Mouse (Mus musculus) cerebellum, adult 2 months (tissue): ENCODE results near the gene Iba57. TPM values are rescaled to one million over a fixed set of nuclear protein-coding genes. Genes with fewer than 3 reads are reported as not detected.

Experiments used
- DNase-seq, 2 experiments: peaks; one replicate each; pipeline ENCODE4 v3.0.0; 2021
- H3K27ac ChIP-seq: fragments of 200-500 bp; 2 replicates; pipeline ENCODE4 v1.5.1; 2012; ENCODE audit warnings: low read length, control low read depth, inconsistent platforms; ENCODE audit not compliant: insufficient read depth
- H3K27me3 ChIP-seq: fragments of 200-500 bp; 2 replicates; pipeline ENCODE4 v1.6.1; 2012; ENCODE audit warnings: inconsistent platforms, mild to moderate bottlenecking, low read length, moderate library complexity; ENCODE audit not compliant: control insufficient read depth, insufficient read depth
- H3K4me1 ChIP-seq: fragments of 200-500 bp; 2 replicates; pipeline ENCODE4 v1.6.1; 2011; ENCODE audit warnings: low read length; ENCODE audit not compliant: control insufficient read depth, insufficient read depth
- H3K4me3 ChIP-seq: fragments of 200-500 bp; replicated peaks from 2 replicates; pipeline ENCODE3; 2011; ENCODE audit warnings: mild to moderate bottlenecking, low read depth, low read length, control low read depth; ENCODE audit not compliant: insufficient read depth
- CTCF ChIP-seq: fragments of 200-500 bp; IDR thresholded peaks from 2 replicates; pipeline ENCODE4 v1.5.1; 2011; ENCODE audit warnings: low read depth, mild to moderate bottlenecking, control low read depth, low read length, moderate library complexity, borderline replicate concordance; ENCODE audit not compliant: insufficient read depth
- POLR2A ChIP-seq: fragments of 200-500 bp; IDR thresholded peaks from 2 replicates; pipeline ENCODE4 v1.6.1; 2011; ENCODE audit warnings: low read length, control low read depth, borderline replicate concordance; ENCODE audit not compliant: insufficient read depth
- WGBS: fragments of 180-500 bp; shearing (Covaris S2); methylation state at CpG from one replicate; pipeline ENCODE4 v1.1.7; 2018; 5-methylcytosine and 5-hydroxymethylcytosine counted together
- polyA plus RNA-seq: library from polyadenylated mRNA; depleted of rRNA; stranded (reverse); fragments of >200 nt; gene quantifications from 2 replicates; pipeline ENCODE4 v1.2.3, GENCODE M21; 2012

The Iba57 gene
- polyA plus RNA-seq, 1 experiment = 5.7 TPM

GRCm38 (mm10) chr11:59202081-59202995 lies 38.8 kb upstream of the Iba57 start, which contains the start of gene Mrpl55:
Gene Mrpl55, plus strand, starts transcription at chr11:59202486.
- peak within 1 kb of the TSS; percentile 39 for H3K27ac ChIP-seq
- peak; percentile 84; the same call in 1 of the 2 replicates for TF ChIP-seq POLR2A
- no peak for TF ChIP-seq CTCF
- DNase-seq = peak; percentile 91 to 93
- H3K4me1 ChIP-seq = no peaks in the 10 kb centered on the region
- WGBS = under 1% methylated on average over 63 of the region's 63 CpGs
- H3K27me3 ChIP-seq = no peaks in the 10 kb centered on the region
- H3K4me3 ChIP-seq = peak within 1 kb of the TSS; percentile 93

GRCm38 (mm10) chr11:59201216-59202002 lies 37.9 kb upstream of the Iba57 start:
- Histone ChIP-seq H3K27ac (no peak overlapping the region), H3K4me1 (no peaks in the 10 kb centered on the region), H3K4me3 (peak overlapping the region; percentile 93), H3K27me3 (no peaks in the 10 kb centered on the region)
- 32% methylated on average over 16 of the region's 16 CpGs for WGBS
- no peak for DNase-seq
- no peak for TF ChIP-seq POLR2A
- no peak for TF ChIP-seq CTCF

GRCm38 (mm10) chr11:59196230-59196629 lies 32.7 kb upstream of the Iba57 start:
- no peak for DNase-seq
- TF ChIP-seq CTCF (no peak), POLR2A (no peak)
- H3K4me3 ChIP-seq = no peak overlapping the region
- H3K27ac ChIP-seq = no peak overlapping the region
- H3K4me1 ChIP-seq = no peaks in the 10 kb centered on the region
- H3K27me3 ChIP-seq = no peaks in the 10 kb centered on the region

GRCm38 (mm10) chr11:59192059-59192386 lies 28.5 kb upstream of the Iba57 start, which contains the start of gene Guk1:
Gene Guk1, minus strand, starts transcription at chr11:59192212.
- peak within 1 kb of the TSS; percentile 69 for H3K4me3 ChIP-seq
- TF ChIP-seq CTCF = no peak
- H3K27me3 ChIP-seq = no peaks in the 10 kb centered on the region
- WGBS = 4% methylated on average over 16 of the region's 16 CpGs
- no peak for DNase-seq
- H3K27ac ChIP-seq = peak within 1 kb of the TSS; percentile 22
- H3K4me1 ChIP-seq = peaks cover 15% of the 10 kb centered on the region

GRCm38 (mm10) chr11:59191231-59192058 lies 27.9 kb upstream of the Iba57 start:
- peak overlapping the region; percentile 69 for H3K4me3 ChIP-seq
- WGBS = 1% methylated on average over 59 of the region's 59 CpGs
- DNase-seq = peak; percentile 90 to 93
- H3K27me3 ChIP-seq = no peaks in the 10 kb centered on the region
- H3K27ac ChIP-seq = peak overlapping the region; percentile 22
- peaks cover 20% of the 10 kb centered on the region for H3K4me1 ChIP-seq
- TF ChIP-seq CTCF (no peak), POLR2A (peak; percentile 75)

- 65% methylated on average over 6 of the region's 6 CpGs for WGBS
- no peak for DNase-seq
- H3K27me3 ChIP-seq = no peaks in the 10 kb centered on the region
- TF ChIP-seq CTCF (no peak), POLR2A (no peak)
- H3K27ac ChIP-seq = no peak overlapping the region
- H3K4me1 ChIP-seq = peaks cover 27% of the 10 kb centered on the region
- no peak overlapping the region for H3K4me3 ChIP-seq
Observed at GRCm38 (mm10) chr11:59187706-59188105, 24.2 kb upstream of the Iba57 start.

- 40% methylated on average over 5 of the region's 5 CpGs for WGBS
- no peak overlapping the region for H3K4me3 ChIP-seq
- H3K27ac ChIP-seq = no peak overlapping the region
- TF ChIP-seq CTCF (no peak), POLR2A (no peak)
- DNase-seq = peak in 1 of 2 experiments; percentile 20
- peaks cover 27% of the 10 kb centered on the region for H3K4me1 ChIP-seq
- H3K27me3 ChIP-seq = no peaks in the 10 kb centered on the region
Observed at GRCm38 (mm10) chr11:59185490-59185889, 22.0 kb upstream of the Iba57 start.
